Mouse (Mus musculus) CH12.LX (cell line): ENCODE data around the gene Itgav. TPM values are rescaled to one million over a fixed set of nuclear protein-coding genes. Genes with fewer than 3 reads are reported as not detected.

Source experiments
- DNase-seq: peaks from one replicate; pipeline ENCODE4 v3.0.0-alpha.2; 2013; ENCODE audit errors: extremely low read depth
- H3K27ac ChIP-seq: 2 replicates; pipeline ENCODE4 v1.5.1; 2012; ENCODE audit warnings: low read depth, mild to moderate bottlenecking, control low read depth, moderate library complexity; ENCODE audit not compliant: insufficient read depth
- H3K27me3 ChIP-seq: replicated peaks from 2 replicates; pipeline ENCODE3; 2012; ENCODE audit warnings: inconsistent platforms
- H3K36me3 ChIP-seq, 2 experiments: replicated peaks in 1 of 2; 2 replicates each; pipeline versions ENCODE3 to v1.6.1; 2012; ENCODE audit warnings: inconsistent platforms in 1 of 2, low read length in 1 of 2, mild to moderate bottlenecking in 1 of 2, mixed read lengths in 1 of 2, moderate library complexity in 1 of 2; ENCODE audit not compliant: control insufficient read depth in 1 of 2, insufficient read depth in 1 of 2
- H3K4me1 ChIP-seq, 2 experiments: 2 replicates each; pipeline ENCODE4 v1.6.1; 2012; ENCODE audit warnings: inconsistent platforms in 1 of 2, moderate library complexity in 1 of 2; ENCODE audit not compliant: insufficient read depth in 2 of 2, control insufficient read depth in 1 of 2
- H3K4me2 ChIP-seq: 2 replicates; pipeline ENCODE4 v1.6.1; 2012; ENCODE audit warnings: low read depth, mild to moderate bottlenecking, control low read depth; ENCODE audit not compliant: poor library complexity, insufficient read depth, severe bottlenecking
- H3K4me3 ChIP-seq, 3 experiments: fragments of 150-350 bp in 1 of 3; sonication (generic) in 1 of 3; replicated peaks in 1 of 3; 2 replicates each; pipeline versions ENCODE3 to v1.5.1; 2011 to 2012; ENCODE audit warnings: low read depth in 2 of 3, low read length in 2 of 3, mild to moderate bottlenecking in 2 of 3, moderate library complexity in 2 of 3, control low read depth in 1 of 3, improper control_type of control experiment in 1 of 3, inconsistent platforms in 1 of 3, mixed read lengths in 1 of 3; ENCODE audit not compliant: poor library complexity in 1 of 3
- H3K79me2 ChIP-seq: replicated peaks from 2 replicates; pipeline ENCODE4 v1.6.1; 2012; ENCODE audit warnings: mild to moderate bottlenecking, moderate library complexity; ENCODE audit not compliant: control insufficient read depth, poor library complexity, insufficient read depth, severe bottlenecking; ENCODE audit errors: extremely low read depth
- H3K9ac ChIP-seq: 2 replicates; pipeline ENCODE4 v1.6.1; 2012; ENCODE audit warnings: low read depth, mild to moderate bottlenecking, control low read depth, moderate library complexity; ENCODE audit not compliant: insufficient read depth
- H3K9me3 ChIP-seq: replicated peaks from 2 replicates; pipeline ENCODE3; 2012; ENCODE audit warnings: low read length, inconsistent platforms, mixed read lengths
- BHLHE40 ChIP-seq: IDR thresholded peaks from 2 replicates; pipeline ENCODE4 v1.6.1; 2011; ENCODE audit warnings: mild to moderate bottlenecking, low read depth, low read length, improper control_type of control experiment
- CHD1 ChIP-seq: IDR thresholded peaks from 2 replicates; pipeline ENCODE4 v1.6.1; 2012; ENCODE audit warnings: low read depth, low read length, improper control_type of control experiment, inconsistent platforms
- CHD2 ChIP-seq: IDR thresholded peaks from 2 replicates; pipeline ENCODE4 v1.6.1; 2011; ENCODE audit warnings: low read length, improper control_type of control experiment
- E2F4 ChIP-seq: IDR thresholded peaks from 2 replicates; pipeline ENCODE4 v1.6.1; 2011; ENCODE audit warnings: low read depth, low read length, improper control_type of control experiment; ENCODE audit not compliant: insufficient replicate concordance
- ELF1 ChIP-seq: IDR thresholded peaks from 2 replicates; pipeline ENCODE4 v1.6.1; 2014; ENCODE audit warnings: low read depth, mild to moderate bottlenecking, inconsistent platforms, low read length, improper control_type of control experiment
- EP300 ChIP-seq: IDR thresholded peaks from 2 replicates; pipeline ENCODE4 v1.6.1; 2011; ENCODE audit warnings: low read length, improper control_type of control experiment
- GABPA ChIP-seq: IDR thresholded peaks from 2 replicates; pipeline ENCODE4 v1.6.1; 2012; ENCODE audit warnings: low read depth, low read length, improper control_type of control experiment, inconsistent platforms; ENCODE audit not compliant: insufficient replicate concordance
- JUN ChIP-seq: IDR thresholded peaks from 2 replicates; pipeline ENCODE4 v1.6.1; 2011; ENCODE audit warnings: low read depth, mild to moderate bottlenecking, low read length, improper control_type of control experiment, moderate library complexity; ENCODE audit not compliant: insufficient read depth
- JUND ChIP-seq: conservative IDR thresholded peaks from 2 replicates; pipeline ENCODE4 v1.6.1; 2011; ENCODE audit warnings: low read depth, low read length, improper control_type of control experiment
- MEF2A ChIP-seq: IDR thresholded peaks from 2 replicates; pipeline ENCODE4 v1.6.1; 2014; ENCODE audit warnings: low read depth, mild to moderate bottlenecking, inconsistent platforms, low read length, improper control_type of control experiment, borderline replicate concordance
- MXI1 ChIP-seq: IDR thresholded peaks from 2 replicates; pipeline ENCODE4 v1.6.1; 2011; ENCODE audit warnings: mild to moderate bottlenecking, low read depth, low read length, improper control_type of control experiment
- NELFE ChIP-seq: IDR thresholded peaks from 2 replicates; pipeline ENCODE4 v1.6.1; 2011; ENCODE audit warnings: low read depth, low read length, improper control_type of control experiment
- NRF1 ChIP-seq: IDR thresholded peaks from 2 replicates; pipeline ENCODE4 v1.6.1; 2014; ENCODE audit warnings: low read depth, mild to moderate bottlenecking, inconsistent platforms, low read length, improper control_type of control experiment, moderate library complexity
- PAX5 ChIP-seq: IDR thresholded peaks from 2 replicates; pipeline ENCODE4 v1.6.1; 2012; ENCODE audit warnings: low read length, inconsistent platforms, mixed read lengths
- POLR2A ChIP-seq: IDR thresholded peaks from 2 replicates; pipeline ENCODE4 v1.6.1; 2011; ENCODE audit warnings: low read depth, mild to moderate bottlenecking, improper control_type of control experiment, low read length
- POLR2AphosphoS2 ChIP-seq: IDR thresholded peaks from 2 replicates; pipeline ENCODE4 v1.6.1; 2011; ENCODE audit warnings: low read depth, low read length, improper control_type of control experiment
- RAD21 ChIP-seq: IDR thresholded peaks from 2 replicates; pipeline ENCODE4 v1.6.1; 2011; ENCODE audit warnings: low read depth, mild to moderate bottlenecking, low read length, improper control_type of control experiment, moderate library complexity
- SIN3A ChIP-seq: IDR thresholded peaks from 2 replicates; pipeline ENCODE4 v1.6.1; 2012; ENCODE audit warnings: low read length, improper control_type of control experiment, inconsistent platforms
- TBP ChIP-seq: conservative IDR thresholded peaks from 2 replicates; pipeline ENCODE4 v1.6.1; 2011; ENCODE audit warnings: low read depth, low read length, improper control_type of control experiment
- UBTF ChIP-seq: IDR thresholded peaks from 2 replicates; pipeline ENCODE4 v1.6.1; 2012; ENCODE audit warnings: low read depth, mild to moderate bottlenecking, inconsistent platforms, low read length, improper control_type of control experiment, moderate library complexity
- USF1 ChIP-seq: IDR thresholded peaks from 2 replicates; pipeline ENCODE4 v1.6.1; 2014; ENCODE audit warnings: low read depth, mild to moderate bottlenecking, inconsistent platforms, low read length, improper control_type of control experiment
- USF2 ChIP-seq: conservative IDR thresholded peaks from 2 replicates; pipeline ENCODE4 v1.6.1; 2011; ENCODE audit warnings: low read depth, low read length, improper control_type of control experiment
- ZC3H11A ChIP-seq: IDR thresholded peaks from 2 replicates; pipeline ENCODE4 v1.6.1; 2012; ENCODE audit warnings: low read depth, mild to moderate bottlenecking, inconsistent platforms, low read length, improper control_type of control experiment
- dilution Hi-C: fragments of 300-500 bp; cut with MboI; formaldehyde crosslinking; loops from 2 replicates; pipeline ENCODE4 v1.14.3; 2020; ENCODE audit warnings: low sequenced_read_pairs; ENCODE audit not compliant: extremely low pct_unique_long_range_greater_than_20kb, extremely low pct_ligation_motif_present
- in situ Hi-C: fragments of 300-500 bp; cut with MboI; formaldehyde crosslinking; loops from 3 replicates; pipeline ENCODE4 v1.14.3; 2019; ENCODE audit warnings: low sequenced_read_pairs, low pct_ligation_motif_present, low pct_unique_long_range_greater_than_20kb, mixed read lengths
- polyA plus RNA-seq: library from polyadenylated mRNA; unstranded; fragments of >175 nt; gene quantifications from 2 replicates; pipeline ENCODE4 v1.2.1, GENCODE M21; 2012; ENCODE audit warnings: low read depth; ENCODE audit not compliant: insufficient read length
- total RNA-seq, 2 experiments: library from RNA; depleted of rRNA; stranded (reverse); fragments of 300-350 nt in 1 of 2; fragments of >200 nt in 1 of 2; gene quantifications; 2 replicates each; pipeline ENCODE4 v1.2.3; 2012 to 2014

Gene Itgav
- total and polyA plus RNA-seq, 3 experiments = 16.2 to 28.2 (median 25.5) TPM

GRCm38 (mm10) chr2:83713946-83714345, 10.3 kb upstream of the Itgav start:
- no peak overlapping the region for H3K4me3 ChIP-seq
- H3K9me3 ChIP-seq = no peaks in the 10 kb centered on the region
- in situ Hi-C loops = no loop called here
- no peak overlapping the region for H3K27ac ChIP-seq
- peaks cover 9 to 10% of the 10 kb centered on the region in 2 experiments; a peak in 3 of 4 replicates for H3K4me1 ChIP-seq
- no peaks in the 10 kb centered on the region for H3K27me3 ChIP-seq
- no peaks in the 10 kb centered on the region for H3K79me2 ChIP-seq
- H3K4me2 ChIP-seq = no peak overlapping the region
- dilution Hi-C loops = no loop called here
- TF ChIP-seq UBTF (no peak), TBP (no peak), NRF1 (no peak), E2F4 (no peak), MEF2A (no peak), GABPA (no peak), POLR2A (no peak), SIN3A (no peak), CHD2 (no peak), MXI1 (no peak), CHD1 (no peak), POLR2AphosphoS2 (no peak)
- DNase-seq = no peak
- no peaks in the 10 kb centered on the region for H3K36me3 ChIP-seq
- H3K9ac ChIP-seq = no peak overlapping the region

GRCm38 (mm10) chr2:83714783-83715182, 9.4 kb upstream of the Itgav start:
- Histone ChIP-seq H3K9ac (no peak overlapping the region), H3K4me1 (peaks cover 3 to 7% of the 10 kb centered on the region in 2 experiments; a peak in 3 of 4 replicates), H3K4me2 (no peak overlapping the region), H3K36me3 (no peaks in the 10 kb centered on the region), H3K27ac (no peak overlapping the region), H3K27me3 (no peaks in the 10 kb centered on the region), H3K9me3 (no peaks in the 10 kb centered on the region), H3K4me3 (no peak overlapping the region), H3K79me2 (no peaks in the 10 kb centered on the region)
- no peak for DNase-seq
- dilution Hi-C loops (no loop called here), in situ Hi-C loops (no loop called here)
- TF ChIP-seq EP300 = no peak
- TF ChIP-seq BHLHE40 = no peak
- TF ChIP-seq UBTF = no peak

- no peak for DNase-seq
- no peaks in the 10 kb centered on the region for H3K9me3 ChIP-seq
- in situ Hi-C loops (no loop called here), dilution Hi-C loops (no loop called here)
- no peaks in the 10 kb centered on the region for H3K36me3 ChIP-seq
- no peaks in the 10 kb centered on the region for H3K27me3 ChIP-seq
- no peaks in the 10 kb centered on the region for H3K79me2 ChIP-seq
- no peak overlapping the region for H3K4me3 ChIP-seq
- no peak overlapping the region for H3K4me2 ChIP-seq
- H3K9ac ChIP-seq = no peak overlapping the region
- TF ChIP-seq ELF1 (no peak), PAX5 (no peak), MEF2A (no peak), NELFE (no peak), USF2 (no peak), CHD2 (no peak), TBP (no peak), RAD21 (no peak), JUN (no peak), JUND (no peak), POLR2A (no peak), USF1 (no peak), ZC3H11A (no peak)
- TF ChIP-seq, all 38 proteins: peak for 0
- Histone ChIP-seq H3K4me1 (peaks cover 1 to 6% of the 10 kb centered on the region in 2 experiments; a peak in 1 of 4 replicates), H3K27ac (no peak overlapping the region)
Observed at GRCm38 (mm10) chr2:83718341-83718740, 5.9 kb upstream of the Itgav start.
